Mouse (Mus musculus) frontal cortex, postnatal 14 days (tissue): ENCODE results near the gene Mief2.
A peak's percentile ranks its signal among the peaks of the same experiment; 100 is the strongest.

Source experiments
- DNase-seq, 2 experiments: peaks; one replicate each; pipeline ENCODE4 v3.0.0; 2022; ENCODE audit warnings: low spot score in 2 of 2

Mief2 gene

DNA sequence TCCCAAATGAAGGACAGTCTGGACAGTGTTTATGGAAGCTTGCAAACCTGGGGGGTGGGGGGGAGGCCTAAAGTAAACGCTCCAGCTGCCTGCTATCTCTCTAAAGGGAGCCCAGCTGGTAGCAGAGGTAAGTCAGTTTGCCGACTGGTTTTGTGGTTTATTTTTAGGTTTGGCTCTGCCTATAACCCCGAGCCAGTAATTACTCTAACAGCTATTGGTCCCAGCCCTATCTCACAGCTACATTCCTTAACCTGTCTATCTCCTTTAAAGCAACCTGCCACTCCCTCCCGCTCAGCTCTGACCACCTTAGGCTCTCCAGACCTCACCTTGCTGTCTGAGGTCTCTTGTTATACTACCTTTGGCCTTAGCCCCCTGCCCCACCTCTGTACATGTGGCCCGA is 8.9 kb upstream of the Mief2 start:
- no peak for DNase-seq

- peak in 1 of 2 experiments; percentile 60 for DNase-seq
Measured at GRCm38 (mm10) chr11:60726601-60727391, 1.4 kb upstream of the Mief2 start, which contains the start of gene Flii. TSS of gene Flii (minus strand) at chr11:60727263.

DNA sequence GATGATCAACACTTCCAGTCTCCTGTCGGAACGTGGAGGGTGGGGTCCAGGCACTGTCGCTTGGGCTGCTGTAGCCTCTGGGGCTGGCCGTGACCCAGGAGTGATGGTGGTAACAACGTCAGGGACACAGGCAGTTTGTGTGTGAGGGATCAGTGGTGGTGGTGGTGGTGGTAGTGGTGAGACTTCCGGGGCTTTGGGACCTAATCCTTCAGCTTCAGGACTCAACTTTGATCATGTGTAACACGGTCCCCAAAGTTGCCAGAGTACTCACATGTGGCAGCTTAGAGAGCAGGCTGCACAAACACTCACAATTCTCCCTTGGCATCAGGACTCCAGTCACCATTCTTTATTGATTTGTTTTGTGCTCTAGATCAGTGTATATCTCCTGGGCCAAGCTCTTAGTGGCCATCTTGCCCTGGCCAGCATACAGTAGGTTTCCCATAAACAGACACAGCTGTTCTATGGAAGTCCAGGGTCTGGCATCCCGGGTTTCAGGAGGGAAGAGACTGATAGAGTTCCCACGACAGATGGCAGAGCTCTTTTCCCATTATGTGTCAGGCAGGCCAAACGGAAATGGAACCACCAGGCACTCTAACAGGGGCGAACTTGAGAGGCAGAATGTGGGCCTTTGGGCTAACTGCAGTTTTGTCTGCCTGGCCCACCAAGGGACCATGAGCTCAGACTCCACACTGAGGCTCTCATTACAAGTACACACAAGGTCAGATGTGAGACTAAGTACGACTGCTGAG is 632 bp upstream of the Mief2 start:
- no peak for DNase-seq

DNA sequence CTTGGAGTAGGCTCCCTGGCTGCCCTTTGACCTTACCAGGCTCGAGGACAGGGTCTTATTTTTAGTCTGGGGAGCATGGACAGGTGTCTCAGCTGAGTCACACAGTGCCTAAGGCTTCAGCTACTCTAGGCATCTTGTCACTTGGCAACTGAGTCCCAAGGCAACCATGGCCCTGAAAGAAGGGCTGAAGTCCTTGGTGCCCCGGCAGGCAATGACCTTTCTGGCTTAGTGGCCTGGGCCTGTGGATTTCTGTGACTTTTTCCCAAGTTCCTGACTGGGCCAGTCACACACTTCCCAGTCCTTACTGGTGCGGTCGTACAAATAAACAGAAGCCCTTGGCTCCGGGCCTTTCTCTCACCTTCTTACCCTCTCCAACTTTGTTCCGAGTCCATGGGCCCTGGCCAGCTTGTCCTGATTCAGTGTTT is 1.0 kb downstream of the Mief2 start:
- no peak for DNase-seq

- no peak for DNase-seq
Measured at GRCm38 (mm10) chr11:60730169-60730568, 2.0 kb downstream of the Mief2 start.

GRCm38 (mm10) chr11:60731251-60731650 is 3.1 kb downstream of the Mief2 start:
- DNase-seq = no peak

- DNase-seq = no peak
Measured at GRCm38 (mm10) chr11:60734206-60734605, 6.0 kb downstream of the Mief2 start.

- DNase-seq = no peak
Measured at GRCm38 (mm10) chr11:60735191-60735590, 7.0 kb downstream of the Mief2 start.

DNA sequence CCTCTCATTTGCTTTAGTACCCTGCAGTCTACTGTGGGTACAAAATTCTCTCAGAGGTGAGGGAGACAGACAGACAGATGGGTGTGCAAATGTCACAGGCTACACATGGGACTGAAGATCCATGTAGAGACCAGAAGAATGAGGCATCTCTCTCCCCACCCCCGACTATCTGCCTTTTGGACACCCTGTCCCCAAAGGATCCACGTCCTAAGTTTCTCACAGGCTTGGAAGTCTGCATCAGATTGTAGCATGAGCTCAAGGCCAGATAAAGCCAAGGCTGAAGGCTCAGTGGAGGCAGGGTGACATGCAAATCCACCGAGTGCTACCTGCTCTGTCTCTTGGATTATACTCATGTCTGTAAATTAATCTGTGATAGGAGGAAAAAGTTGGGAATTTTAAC is 8.3 kb downstream of the Mief2 start:
- DNase-seq = no peak

DNA sequence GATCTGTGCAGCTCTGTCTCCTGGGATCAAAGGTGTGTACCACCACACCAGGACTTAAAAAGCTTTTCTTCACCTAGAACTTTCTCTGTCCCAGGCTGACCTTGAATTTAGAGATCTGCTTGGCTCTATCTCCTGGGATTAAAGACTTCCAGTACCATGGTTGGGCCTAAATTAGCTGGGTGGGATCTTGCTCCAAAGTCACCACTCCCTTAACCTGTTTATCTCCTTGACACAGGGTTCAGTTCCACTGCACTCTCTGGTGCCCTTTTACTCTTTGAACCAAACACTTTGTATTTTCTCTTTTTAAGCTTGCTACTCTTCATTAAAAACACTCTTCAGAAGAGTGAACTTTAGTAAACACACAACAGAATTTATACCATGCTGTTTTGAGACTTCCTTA is 9.3 kb downstream of the Mief2 start:
- DNase-seq = no peak

GRCm38 (mm10) chr11:60740321-60740720 is 12.1 kb downstream of the Mief2 start:
- DNase-seq = no peak

GRCm38 (mm10) chr11:60755570-60755969 is 27.4 kb downstream of the Mief2 start:
- DNase-seq = no peak

DNA sequence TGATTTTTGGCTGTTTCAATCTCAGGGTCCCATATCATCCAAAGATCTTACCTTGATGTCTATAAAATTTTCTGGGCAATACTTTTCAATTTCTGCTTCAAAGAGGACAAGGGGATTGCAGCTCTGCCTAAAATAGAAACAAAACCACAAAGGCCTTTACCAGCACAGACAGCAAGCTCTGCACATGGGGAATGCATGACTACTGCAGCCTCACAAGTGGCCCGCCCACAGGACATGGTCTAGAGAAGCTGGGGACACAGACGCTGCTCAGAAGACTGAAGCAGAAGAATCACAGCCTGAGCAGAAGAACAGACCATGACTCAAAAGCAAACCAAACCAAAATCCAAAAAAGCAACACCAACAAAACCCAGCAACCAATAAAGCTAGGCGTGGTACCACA is 33.5 kb downstream of the Mief2 start:
- no peak for DNase-seq

- no peak for DNase-seq
Measured at GRCm38 (mm10) chr11:60766969-60767368, 38.8 kb downstream of the Mief2 start.

DNA sequence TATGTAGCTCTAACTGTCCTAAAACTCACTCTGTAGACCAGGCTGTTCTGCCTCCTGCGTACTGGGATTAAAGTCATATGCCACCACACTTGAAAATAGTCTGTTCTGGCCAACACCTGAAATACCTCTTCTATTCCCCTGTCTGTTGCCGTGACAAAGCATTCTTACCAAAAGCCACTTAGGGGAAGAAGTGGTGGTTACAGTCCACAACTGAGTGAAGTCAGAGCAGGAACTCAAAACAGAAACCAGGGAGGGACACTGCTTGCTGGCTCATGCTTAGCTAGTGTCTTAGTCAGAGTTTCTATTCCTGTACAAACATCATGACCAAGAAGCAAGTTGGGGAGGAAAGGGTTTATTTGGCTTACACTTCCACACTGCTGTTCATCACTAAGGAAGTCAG is 41.1 kb downstream of the Mief2 start:
- no peak for DNase-seq

DNA sequence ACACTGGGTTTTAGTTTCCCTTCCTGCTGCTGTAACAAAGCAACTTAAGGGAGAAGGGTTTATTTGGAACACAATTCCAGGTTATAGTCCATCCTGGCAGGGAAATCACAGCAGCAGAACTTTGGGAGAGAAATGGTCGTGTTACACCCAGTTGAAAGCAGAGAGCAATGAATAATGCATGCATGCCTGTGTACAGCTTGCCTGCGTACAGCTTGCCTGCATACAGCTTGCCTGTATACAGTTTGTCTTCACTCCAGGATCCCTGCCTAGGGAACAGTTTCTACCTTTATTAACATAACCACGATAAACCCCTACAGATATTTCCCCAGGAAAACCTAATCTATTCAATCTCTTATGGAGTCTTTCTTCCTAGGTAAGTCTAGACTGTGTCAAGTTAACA is 42.6 kb downstream of the Mief2 start:
- DNase-seq = no peak

DNA sequence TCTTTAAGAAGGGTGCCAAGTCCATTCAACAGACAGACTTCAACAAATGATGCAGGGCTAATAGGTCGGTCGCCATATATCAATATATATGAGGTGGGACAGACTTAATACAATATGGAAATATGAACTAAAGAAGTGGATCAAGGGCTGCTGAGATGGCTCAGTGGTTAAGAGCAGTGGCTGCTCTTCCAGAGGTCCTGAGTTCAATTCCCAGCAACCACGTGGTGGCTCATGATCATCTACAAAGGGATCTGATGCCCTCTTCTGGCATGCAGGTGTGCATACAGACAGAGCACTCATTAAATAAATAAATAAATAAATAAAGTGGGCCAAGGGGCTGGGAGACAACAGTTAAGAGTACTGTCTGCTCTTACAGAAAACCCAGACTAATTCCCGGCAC is 44.0 kb downstream of the Mief2 start:
- no peak for DNase-seq

DNA sequence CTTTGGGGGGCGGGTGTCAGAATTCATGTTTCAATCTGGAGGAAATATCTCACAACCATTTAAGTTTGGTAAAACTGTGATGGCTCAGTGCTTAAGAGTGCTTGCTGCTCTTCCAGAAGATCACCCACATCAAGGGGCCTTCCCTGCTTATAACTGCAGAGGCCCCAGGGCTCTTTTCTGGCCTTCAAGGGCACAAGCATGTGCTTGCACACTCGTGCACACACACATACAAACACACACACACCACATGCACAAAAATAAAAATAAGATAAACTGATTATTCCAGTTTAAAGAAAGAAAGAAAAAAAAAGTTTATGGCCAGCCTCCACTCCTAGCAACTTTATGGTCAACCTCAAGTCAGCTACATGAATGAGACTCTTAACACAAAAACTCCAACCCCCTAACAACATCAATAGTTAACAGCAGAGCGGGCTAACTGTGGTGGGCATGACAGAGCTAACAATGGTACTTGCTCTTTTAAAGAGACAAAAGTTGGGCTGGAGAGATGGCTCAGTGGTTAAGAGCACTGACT is 46.0 kb downstream of the Mief2 start:
- no peak for DNase-seq

DNA sequence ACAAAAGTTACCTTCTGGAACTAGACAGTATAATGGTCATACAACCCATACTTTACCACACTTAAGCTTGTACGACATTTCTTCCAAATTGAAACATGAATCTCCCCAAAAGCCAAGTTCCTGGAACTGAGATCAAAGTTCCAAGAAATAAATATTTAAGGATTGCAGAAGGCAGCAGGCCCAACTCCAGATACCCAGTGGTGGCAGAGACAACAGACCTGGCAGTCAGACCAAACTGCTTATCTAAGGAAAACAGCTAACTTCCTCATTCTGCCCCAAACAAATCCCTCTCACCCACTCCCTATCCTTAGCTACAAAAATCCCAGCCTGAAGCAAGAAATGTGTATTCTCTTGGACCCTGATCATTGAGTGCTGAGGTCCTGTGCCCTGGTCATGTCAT is 46.6 kb downstream of the Mief2 start:
- DNase-seq = no peak

- no peak for DNase-seq
Measured at GRCm38 (mm10) chr11:60775578-60775977, 47.4 kb downstream of the Mief2 start.

- no peak for DNase-seq
Measured at GRCm38 (mm10) chr11:60776107-60776828, 48.1 kb downstream of the Mief2 start.
